Mouse (Mus musculus) ovary, postnatal 36 days (tissue): ENCODE results near the gene Itga5.
A peak's percentile ranks its signal among the peaks of the same experiment; 100 is the strongest.
"Not testable (repeated sequence)": the region's sequence is repeated elsewhere in the genome, so short reads cannot be mapped to it uniquely, and the experiment has no call there.

Experiments
- DNase-seq: peaks from one replicate; pipeline ENCODE4 v3.0.0; 2022; ENCODE audit warnings: low spot score, mixed read lengths

Gene Itga5

DNA sequence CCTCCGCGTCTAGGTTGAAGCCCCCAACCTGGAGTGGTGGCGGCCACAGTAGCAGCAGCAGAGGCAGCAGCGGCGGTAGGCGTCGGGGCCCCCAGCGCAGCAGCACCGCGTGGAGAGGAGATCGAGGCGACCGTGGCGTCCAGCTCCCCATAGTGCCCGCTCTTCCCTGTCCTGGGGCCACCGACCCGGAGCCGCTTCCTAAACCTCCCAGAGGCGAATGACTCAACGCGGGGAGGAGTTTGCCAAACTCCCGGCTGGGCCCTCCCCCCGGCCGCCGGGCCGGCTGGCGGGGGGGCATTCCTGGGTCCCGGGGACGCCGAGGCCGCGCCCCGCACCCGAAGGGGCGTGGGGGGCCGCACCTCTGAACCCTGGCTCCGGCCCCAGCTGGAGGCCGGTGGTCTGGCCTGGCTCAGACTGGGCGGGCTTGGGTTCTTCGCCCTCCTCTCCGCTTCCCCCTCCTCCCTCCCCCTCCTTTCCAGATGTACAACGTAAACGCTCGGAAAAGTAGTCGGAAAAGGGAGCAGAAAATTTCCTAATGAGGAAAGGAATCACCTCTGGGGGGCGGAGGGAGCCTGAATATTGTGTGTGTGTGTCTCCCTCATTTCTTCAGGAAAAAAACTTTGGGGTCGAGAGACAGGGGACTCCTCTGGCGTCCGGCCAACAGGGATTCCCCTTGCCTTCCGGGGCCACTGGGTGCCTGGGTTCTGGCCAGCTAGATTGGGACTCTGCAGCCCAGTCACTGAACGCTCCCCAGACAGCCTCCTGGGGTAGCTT, at the start of gene Itga5:
Gene Itga5, minus strand, starts transcription at position 388 of the 774 bp plus-strand sequence.
- peak; percentile 76 for DNase-seq

DNA sequence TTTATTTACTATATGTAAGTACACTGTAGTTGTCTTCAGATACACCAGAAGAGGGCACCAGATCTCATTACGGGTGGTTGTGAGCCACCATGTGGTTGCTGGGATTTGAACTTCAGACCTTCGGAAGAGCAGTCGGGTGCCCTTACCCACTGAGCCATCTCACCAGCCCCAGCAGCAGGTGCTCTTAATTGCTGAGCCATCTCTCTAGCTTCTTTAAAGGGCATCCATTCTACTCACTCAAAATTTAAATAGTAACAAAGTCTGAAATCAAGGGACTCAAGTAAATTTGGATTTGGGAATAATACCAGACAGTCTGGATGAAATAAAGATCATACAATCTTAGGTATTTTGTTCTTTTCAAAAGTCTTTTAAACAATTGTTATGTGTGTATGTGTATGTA, 39.0 kb upstream of the Itga5 start:
- not testable (repeated sequence) for DNase-seq

DNA sequence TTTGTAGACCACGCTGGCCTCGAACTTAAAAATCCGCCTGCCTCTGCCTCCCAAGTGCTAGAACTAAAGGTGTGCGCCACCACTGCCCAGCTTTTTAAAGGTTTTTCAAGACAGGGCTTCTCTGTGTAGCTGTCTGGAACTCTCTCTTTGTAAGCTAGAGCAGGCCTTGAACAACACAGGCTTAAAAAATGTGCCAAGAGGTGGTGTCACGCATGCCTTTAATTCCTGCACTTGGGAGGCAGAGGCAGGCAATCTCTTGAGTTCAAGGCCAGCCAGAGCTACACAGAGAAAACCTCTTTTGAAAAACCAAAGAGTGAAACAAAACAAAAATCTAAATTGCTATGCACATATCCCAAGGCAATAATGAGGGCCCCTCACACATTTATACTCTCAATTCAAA, 34.8 kb upstream of the Itga5 start:
- DNase-seq, result no peak

DNA sequence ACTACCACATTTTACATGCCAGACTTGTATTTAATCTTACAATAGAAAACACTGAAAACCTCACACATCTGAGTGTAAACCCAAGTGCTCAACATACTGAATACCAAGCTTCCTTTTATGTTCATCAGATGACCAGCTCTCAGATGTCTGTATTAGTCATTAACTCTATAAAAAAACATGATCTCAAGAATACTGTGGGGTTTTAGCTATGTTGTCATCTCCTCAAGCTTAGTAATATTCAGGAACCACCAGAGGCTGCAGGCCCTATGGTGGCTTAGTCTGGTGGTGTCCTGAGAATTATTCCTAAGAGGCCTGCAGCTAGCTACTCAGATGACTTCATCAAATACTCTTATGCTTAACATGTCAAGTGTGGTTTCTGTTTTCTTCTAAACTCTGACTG, 27.0 kb upstream of the Itga5 start:
- DNase-seq, result no peak

DNA sequence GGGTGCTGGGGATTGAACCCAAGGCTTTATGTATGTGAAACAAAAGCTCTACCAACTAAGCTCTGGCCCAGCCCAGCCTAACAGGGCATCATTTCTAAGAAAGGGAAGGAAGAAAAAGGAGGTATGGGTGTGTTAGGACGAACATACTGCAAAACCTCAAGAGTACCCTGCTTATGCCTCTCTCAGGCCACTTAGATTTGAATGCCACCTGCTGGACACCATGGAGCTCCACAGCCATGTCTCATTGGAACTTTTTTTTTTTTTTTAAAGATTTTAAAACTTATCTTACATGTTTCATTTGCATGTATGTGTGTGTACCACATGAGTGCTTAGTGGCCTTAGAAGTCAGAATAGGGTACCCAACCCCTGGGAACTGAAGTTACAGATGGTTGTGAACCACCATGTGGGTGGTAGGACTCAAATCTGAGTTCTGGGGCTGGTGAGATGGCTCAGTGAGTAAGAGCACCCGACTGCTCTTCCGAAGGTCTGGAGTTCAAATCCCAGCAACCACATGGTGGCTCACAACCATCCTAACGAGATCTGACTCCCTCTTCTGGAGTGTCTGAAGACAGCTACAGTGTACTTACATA, 22.1 kb upstream of the Itga5 start:
- DNase-seq, result no peak

DNA sequence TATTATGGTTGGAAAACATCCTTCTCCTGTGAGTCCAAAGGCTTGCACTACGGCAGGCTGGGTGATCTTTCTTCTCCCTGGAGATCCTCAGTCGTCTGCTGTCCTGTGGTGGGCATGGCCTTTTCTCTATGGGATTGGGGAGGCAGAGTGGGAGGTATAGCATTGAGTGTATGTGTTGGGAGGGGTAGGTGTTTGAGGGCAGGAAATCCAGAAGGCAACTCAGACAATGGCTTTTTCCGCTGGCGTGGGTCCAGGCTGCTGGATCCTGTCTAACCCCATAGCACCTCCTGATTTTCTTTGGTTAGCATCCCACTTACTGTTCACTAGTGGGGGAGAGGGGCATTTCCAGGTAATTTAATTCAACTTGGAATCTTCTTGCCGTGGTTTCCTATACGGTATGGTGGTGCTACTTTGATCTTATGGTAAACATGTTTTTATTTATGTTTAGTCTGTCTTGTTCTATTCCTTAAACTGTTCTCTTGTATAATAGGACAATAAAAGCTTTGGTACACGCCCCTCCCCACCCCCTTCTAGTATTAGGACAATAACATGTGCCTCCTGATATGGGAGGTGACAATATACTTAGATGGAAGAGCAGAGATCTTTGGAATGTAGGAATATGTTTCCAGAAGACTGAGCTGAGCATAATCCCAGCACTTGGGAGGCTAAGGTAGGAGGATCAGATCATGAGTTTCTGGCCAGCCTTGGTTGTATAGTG, 17.4 kb upstream of the Itga5 start:
- DNase-seq, result no peak

DNA sequence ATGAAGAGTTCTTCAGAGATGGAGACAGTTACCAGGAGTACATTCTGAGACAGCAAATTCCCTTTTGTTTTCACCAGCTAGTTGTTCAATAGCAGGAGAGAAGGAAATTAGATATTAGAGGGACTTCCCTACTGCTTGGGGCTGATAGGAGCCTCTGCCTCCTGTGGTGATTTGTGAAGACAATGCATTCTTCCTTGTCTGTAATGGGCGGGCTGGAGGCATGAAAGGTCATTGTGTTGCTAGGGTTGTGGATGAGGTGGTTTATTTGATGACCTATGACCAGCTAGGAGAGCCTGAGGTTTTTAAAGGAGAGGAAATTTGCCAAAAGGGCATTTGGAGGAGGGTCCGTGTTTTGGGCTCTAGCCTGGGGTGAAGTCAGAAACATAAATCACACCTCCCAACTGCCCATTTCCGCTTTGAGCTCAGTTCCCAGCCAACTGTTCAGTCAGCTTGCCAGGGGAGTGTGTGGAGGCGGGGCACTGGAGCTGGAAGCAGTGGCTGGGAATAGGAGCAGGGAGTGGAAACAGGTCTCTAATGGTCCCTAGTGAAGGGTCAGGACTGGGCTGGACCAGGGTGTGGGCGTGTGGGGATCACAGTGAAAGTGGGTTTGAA, 16.3 kb upstream of the Itga5 start:
- peak; percentile 57 for DNase-seq

DNA sequence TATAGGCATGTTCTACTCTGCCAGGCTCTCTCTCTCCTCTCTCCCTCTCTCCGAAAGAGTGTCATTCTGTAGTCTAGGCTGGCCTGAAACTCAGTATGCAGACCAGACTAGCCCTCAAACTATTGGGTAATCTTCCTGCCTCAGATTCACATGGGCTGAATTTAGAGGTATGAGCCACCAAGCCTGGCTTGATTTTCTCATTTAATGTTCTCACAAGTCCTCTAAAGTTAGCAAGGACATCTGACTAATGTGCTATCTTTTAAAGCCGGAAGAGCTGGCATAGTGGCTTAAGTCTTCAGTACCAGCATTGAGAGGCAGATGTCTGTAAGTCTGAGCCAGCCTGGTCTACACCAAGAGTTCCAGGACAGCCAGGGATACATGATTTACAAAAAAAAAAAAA, 15.5 kb upstream of the Itga5 start:
- DNase-seq, result no peak

DNA sequence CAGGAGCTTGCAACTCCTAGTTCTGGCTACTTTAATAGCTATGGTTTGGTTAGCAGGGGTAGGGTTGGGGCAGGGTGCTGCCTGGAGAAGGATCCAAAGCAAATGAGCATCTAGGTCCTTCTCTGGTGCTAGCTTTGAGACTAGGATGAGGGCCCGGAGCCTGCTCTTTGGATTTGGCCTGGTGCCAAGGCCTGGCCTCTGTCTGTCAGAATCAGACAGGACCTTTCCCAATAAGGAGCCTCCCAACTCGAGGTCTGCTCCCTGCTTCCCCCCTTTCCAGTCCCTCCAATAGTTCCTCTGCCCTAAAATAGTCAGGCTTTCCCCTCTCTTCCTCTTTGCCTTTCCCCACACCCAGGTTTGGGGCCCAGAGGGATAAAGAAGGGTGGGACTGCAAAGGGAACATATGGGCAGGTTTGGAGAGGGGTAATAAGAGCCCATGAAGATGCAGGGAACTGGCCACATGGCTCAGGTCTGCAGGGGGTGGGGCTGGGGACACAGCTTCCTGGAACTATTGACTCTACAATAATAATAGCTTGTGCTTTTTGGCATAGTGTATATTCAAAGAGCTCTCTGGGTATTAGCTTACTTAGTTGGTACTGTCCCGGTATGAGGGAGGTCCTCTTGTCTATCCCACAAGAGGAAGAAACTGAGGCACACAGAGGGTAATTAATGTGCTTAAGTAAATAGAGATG, 12.2 kb upstream of the Itga5 start:
- no peak for DNase-seq

DNA sequence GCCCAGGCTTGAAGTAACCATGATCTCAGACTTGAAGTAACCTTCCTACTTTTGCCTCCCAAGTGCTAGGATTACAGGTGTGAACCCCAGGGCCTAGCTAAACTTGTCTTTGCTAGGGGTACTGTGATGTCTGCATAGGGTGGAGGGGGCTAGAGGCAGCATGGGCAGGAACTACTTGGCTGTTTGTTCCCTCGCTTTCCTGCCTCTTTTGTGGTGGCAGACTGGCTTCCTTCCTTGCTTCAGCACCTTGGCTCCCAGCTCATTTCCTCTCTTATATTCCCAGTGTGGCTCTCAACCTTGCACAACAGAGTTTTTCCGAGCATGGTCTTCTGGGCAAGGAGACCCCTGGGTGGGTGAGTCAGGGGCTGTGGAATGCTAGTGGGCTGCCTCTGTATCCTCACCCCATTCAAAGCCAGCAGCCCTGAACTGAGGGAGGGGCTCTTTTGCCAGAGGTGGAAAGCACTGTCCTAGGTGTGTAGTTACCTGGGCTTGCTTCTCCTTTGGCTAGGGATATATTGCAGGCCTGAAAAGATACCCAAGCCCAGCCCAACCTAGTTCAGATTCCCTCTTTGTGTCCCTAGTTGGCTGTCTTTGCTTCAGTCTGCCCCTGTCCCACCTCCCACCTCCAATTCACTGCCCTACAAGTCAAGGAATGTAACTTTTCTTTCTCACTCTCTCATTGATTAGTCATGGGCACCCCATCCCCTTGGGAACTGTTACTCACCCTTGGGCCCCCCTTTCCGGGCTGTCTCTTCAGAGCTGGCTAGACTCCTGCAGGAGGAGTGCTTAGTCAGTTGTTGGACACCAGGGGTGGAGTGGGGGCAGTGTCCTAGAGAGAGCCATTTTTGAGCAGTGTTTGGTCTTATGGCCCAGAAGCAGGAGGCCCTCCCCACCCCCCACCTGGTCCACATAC, 11.4 kb upstream of the Itga5 start:
- DNase-seq, result no peak

DNA sequence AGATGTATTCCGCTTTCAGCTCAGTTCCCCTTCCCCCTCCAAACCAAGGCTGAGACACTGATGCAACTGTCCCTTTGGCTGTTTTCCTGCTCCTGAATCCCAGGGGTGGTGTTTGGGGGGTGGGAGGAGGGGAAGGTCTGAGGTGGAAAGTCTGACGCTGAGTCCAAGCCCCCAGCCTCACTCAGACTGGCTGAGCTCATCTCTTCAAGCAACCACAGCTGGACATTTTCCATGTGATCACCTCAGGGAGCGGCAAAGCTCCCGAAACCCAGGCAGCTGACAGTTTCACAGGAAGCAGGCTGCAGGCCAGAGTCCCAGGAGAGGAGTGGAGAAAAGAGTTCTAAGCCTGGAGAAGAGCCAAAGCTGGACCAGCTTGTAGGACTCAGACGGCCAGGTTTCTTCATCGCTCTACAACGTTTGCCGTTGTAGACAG, 10.3 kb upstream of the Itga5 start:
- DNase-seq, result no peak

DNA sequence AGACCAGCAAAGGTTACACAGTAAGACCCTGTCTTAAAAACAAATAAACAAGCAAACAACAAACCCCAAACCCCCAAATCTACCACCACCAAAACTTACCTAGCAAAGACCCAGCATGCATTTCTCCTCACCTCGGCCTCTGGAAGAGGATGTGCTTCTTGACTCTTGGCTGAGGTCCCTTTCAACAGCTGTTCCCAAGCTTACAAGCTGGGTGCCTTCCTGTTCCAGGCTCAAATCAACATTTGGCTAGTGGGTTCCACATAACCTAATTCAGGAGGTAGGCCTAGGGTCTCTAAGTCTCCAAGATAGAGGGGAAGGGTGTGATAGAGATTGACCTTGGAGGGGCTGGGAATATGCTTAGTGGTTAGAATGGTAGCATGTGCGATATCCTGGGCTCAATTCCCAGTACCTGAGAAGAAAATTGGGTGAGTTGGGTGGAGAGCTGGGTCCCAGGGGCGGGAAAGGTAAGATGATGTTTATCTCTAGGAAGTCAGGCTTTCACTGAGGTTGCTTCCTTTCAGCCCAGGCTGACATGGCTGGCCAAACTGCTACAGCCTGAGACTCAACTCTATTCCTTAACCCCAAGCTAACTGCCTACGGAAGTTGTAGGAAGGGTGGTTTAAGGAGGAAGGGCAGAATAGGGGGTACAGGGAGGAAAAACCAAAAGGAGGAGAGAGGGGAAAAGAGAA, 8.7 kb upstream of the Itga5 start:
- no peak for DNase-seq

DNA sequence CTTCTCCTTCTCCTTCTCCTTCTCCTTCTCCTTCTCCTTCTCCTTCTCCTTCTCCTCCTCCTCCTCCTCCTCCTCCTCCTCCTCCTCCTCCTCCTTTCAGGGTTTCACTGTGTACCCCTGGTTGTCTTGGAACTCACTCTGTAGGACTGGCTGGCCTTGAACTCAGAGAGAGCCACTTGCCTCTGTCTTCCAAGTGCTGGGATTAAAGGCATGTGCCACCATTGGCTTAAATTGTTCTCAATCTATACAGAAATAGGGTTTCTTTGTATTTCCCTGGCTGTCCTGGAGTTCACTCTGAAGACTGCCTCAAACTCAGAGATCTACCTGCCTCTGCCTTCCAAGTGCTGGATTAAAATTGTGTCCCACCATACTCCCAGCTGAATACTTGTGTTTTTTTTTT, 5.9 kb upstream of the Itga5 start:
- DNase-seq, result no peak

DNA sequence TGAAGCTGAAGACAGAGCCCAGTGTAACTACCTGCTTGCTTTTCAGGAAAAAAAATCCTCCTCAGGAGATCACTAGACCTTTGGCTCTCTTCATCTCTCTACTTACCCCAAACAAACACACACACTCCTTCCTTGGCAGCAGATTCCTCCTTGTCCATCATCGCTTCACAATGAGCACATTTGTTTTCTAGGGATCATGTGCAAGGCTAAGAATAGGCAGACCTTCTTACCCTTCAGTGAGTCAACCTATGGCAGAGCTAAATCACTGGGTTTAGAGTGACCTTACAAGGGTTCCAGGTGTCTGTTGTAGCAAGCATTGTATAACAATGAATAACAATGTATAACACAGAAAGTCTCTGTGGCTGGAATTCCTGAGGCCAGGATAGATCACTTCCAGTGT, 5.2 kb upstream of the Itga5 start:
- no peak for DNase-seq

DNA sequence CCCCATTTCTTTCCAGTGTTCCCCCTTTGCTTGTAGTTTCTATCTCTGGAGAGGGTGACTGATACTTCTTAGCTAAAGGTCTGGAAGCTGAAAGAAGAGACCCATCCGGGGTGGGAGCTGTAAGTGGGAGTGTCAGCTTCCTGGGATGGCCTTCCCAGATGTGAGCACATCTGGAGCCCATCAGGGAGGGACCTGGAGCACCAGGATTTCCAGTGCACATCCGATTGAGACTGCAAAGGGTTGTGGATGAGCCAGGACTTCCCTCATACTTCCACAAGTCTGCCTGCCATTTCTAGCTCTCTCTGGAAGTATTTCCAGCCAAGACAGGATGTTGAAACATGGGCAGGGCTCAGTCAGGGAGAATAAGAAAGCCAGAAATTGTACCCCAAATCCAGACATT, 4.6 kb upstream of the Itga5 start:
- no peak for DNase-seq

DNA sequence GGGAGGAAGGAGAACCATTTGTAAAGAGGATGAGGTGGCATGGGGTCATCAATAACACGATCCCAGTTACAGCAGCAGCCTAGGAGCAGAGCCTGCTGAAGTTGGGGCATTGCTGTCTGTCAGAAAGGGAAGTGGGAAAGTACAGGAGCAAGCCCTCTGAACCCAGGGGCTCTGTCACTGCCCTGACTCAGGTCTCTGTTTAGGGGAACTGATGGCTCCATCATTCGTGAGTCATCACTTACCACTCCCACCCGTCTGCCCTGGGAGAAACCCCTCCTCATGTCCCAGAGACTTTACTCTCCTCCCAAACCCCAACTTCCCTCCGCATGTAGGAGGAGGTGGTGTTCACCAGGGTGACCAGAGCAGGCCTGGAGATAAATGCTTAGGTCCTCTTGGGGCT, 3.9 kb upstream of the Itga5 start:
- DNase-seq, result no peak

DNA sequence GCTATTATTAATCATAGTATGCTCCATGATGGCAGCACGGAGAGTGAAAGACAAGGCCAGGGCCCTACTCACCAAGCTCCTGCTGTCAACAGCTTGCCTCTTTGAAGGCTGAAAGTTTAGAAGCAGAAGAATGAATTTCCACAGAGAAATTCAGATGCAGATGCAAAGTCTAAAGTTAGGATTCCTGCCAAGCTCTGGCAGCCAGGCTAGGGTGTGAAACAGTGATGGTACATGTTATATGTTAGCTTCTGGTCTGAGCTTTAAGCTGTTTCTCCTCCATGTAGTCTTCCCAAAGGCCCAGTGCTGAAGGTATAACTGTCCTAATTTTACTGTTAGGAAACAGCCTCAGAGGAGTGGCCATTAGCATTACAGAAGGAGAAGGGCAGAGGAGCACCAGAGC, 2.6 kb upstream of the Itga5 start:
- no peak for DNase-seq

DNA sequence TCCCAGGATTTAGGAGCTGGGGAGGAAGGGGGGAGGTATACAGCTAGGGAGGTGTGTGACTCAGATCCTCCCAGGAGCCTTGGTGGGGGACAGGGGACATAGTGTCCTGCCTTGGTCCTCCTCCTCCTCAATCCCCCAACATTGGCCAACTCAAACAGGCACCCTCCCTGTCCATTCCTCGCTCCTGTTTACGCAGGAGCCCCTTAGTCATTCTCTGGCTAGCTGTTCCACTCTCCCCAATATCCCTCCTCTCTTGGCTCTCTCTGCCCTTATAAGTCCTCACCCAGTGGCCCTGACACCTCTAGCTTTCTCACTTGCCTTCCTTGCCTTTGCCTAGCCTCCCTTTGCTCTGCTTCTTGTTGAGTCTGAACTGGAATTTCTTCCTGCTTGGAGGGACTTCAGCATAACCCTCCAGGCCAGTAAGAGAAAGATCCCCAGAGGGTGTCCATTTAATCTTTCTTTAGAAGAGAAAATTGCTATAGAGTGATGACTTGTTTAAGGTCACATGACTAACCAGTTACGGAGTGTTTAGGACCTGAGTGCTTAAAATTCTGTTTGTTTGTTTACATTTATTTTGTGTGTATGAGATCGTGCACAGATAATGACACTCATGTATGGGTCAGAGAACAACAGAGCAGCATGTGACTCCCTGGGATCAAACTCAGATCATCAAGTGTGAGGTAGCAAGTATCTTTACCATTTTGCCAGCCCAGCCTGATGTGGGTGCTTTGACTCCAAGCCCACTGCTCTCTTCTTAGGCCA, 1.8 kb upstream of the Itga5 start:
- DNase-seq, result no peak

DNA sequence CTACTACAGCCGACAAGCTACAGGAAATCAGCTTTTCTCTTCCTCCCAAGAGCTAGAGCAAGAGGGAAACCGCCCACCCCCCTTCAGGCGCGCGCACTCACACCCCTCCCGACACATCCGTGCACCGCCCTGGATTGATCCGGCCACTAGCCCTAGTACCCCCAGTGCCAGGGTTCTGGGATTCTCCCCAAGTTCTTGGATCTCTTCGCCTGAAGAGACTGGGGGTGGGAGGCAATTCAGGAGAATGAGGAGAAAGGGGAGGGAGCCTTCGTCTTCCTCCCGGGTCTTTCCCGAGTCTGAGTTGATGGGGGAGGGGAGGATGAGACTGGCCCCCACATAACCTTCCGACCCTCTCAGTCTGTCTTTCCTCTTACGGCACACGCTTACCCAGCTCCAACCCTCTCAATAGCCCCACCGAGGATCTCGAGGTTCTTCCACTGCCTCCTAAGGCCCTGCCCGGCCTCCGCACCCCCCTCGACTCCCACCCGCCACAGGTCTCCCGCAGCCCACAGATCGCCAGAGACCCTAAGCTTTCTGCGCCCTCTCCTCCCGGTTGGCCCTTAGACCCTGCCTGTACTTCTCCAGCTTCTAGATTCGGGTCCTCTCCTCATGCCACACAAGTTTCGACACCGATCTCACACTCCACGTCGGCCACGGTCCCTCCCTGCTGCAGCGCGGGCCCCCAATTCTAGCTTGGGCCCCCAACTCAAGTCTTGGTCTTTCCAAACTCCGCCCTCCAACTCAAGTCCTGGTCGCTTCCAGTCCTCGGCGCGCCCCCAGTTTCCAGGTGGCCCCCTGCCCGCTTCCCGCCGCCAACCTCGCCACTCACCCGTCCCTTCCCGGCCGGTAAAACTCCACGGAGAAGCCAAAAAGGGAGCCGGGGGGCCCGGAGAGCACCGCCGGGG, 840 bp downstream of the Itga5 start:
- DNase-seq, result no peak
